Comparison of ENCODE assay signal across 8 mouse cellular contexts in the genomic region with DNA sequence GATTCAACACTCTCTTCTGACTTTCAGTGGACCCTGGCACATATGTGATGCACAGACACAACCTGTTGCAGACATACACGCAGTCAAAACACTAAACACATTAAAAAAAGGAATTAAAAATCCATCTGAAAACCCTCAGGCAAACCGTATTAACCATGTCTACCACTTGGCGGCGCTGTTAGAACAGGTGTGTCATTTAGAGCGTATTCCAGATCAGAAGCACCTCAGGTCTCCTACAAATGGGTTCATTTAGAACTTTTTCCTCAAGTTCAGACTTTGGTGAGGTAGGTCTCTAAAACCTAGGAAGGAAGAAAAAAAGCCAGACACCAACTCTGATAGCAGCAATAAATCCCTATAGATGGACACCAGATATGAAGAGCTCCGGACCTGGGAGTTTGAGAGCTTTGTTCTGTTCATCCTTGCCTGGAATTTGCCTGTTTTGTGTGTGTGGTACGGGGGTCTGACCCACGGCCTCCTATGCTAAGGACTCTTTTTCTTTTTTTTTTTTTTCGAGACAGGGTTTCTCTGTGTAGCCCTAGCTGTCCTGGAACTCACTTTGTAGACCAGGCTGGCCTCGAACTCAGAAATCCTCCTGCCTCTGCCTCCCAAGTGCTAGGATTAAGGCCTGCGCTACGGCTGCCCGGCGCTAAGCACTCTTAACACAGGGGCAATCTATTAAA. TPM values are rescaled to one million over a fixed set of nuclear protein-coding genes. Genes with fewer than 3 reads are reported as not detected.
DNase-seq lines count a peak whose midpoint lies in the region; ATAC-seq and TF ChIP-seq lines count a peak whose summit lies in the region.

No protein-coding gene starts in this region.

- H3K27me3 ChIP-seq in forebrain, embryonic 13.5 days: peaks cover 4% of the 10 kb centered on the region; the same call in 1 of the 2 replicates
- H3K27me3 ChIP-seq in hindbrain, embryonic 12.5 days: 0 out of 2 replicates have a peak, but pooled peaks cover 4% of the 10 kb centered on the region
- no peaks in the 10 kb centered on the region for H3K27me3 ChIP-seq in lung, postnatal 0 days (replicated peaks; ENCODE audit: insufficient read depth, low read length)

- peak overlapping the region; percentile 88 for H3K27ac ChIP-seq in forebrain, embryonic 13.5 days
- H3K27ac ChIP-seq in hindbrain, embryonic 12.5 days: peak overlapping the region; percentile 90
- H3K27ac ChIP-seq in lung, postnatal 0 days (ENCODE audit: low read length): peak overlapping the region; percentile 85

- H3K4me2 ChIP-seq in forebrain, embryonic 13.5 days: peak overlapping the region; percentile 61
- peak overlapping the region; percentile 56 for H3K4me2 ChIP-seq in hindbrain, embryonic 12.5 days (replicated peaks)
- peak overlapping the region; percentile 51 for H3K4me2 ChIP-seq in lung, postnatal 0 days (replicated peaks; ENCODE audit: low read depth, low read length)

- peaks cover 3% of the 10 kb centered on the region for H3K36me3 ChIP-seq in forebrain, embryonic 13.5 days (ENCODE audit: poor library complexity, severe bottlenecking)
- peaks cover 3% of the 10 kb centered on the region; the same call in 1 of the 2 replicates for H3K36me3 ChIP-seq in hindbrain, embryonic 12.5 days
- H3K36me3 ChIP-seq in lung, postnatal 0 days (ENCODE audit: insufficient read depth, low read length): no peaks in the 10 kb centered on the region

- H3K4me1 ChIP-seq in forebrain, embryonic 13.5 days: peaks cover 22% of the 10 kb centered on the region
- H3K4me1 ChIP-seq in hindbrain, embryonic 12.5 days: peaks cover 20% of the 10 kb centered on the region
- H3K4me1 ChIP-seq in lung, postnatal 0 days (ENCODE audit: insufficient read depth, low read depth, low read length): peaks cover 7% of the 10 kb centered on the region; the same call in 1 of the 2 replicates

- no peak for TF ChIP-seq EP300 in lung, postnatal 0 days (IDR thresholded peaks at IDR 0.05)

- ATAC-seq in forebrain, embryonic 13.5 days: peak; percentile 29
- ATAC-seq in hindbrain, embryonic 12.5 days (ENCODE audit: low FRiP score): peak; percentile 32
- no peak for ATAC-seq in lung, postnatal 0 days

- peak overlapping the region; percentile 28; the same call in 1 of the 2 replicates for H3K9ac ChIP-seq in forebrain, embryonic 13.5 days
- H3K9ac ChIP-seq in hindbrain, embryonic 12.5 days: peak overlapping the region; percentile 56
- no peak overlapping the region for H3K9ac ChIP-seq in lung, postnatal 0 days (replicated peaks; ENCODE audit: low read depth)

- peak; percentile 79 for DNase-seq in MEL-GATA-1-ER (ENCODE audit: extremely low read depth, low read depth)
- peak; percentile 70 for DNase-seq in c-Kit-positive CD71-negative TER-119-negative erythroid progenitor cells, embryonic 14.5 days (ENCODE audit: low read depth)
- DNase-seq in layer of hippocampus, postnatal 14 days (ENCODE audit: low spot score in 2 of 2): peak; percentile 52 to 72
- peak; percentile 80 for DNase-seq in lung, postnatal 0 days (ENCODE audit: low spot score)
- DNase-seq in retina, postnatal 7 days (ENCODE audit: low read depth, low spot score): peak; percentile 28
- peak; percentile 91 for DNase-seq in thymus, postnatal 4 days

- peak; percentile 87 for TF ChIP-seq CTCF in lung, postnatal 0 days (IDR thresholded peaks at IDR 0.05)

- H3K4me3 ChIP-seq in forebrain, embryonic 13.5 days: peak overlapping the region; percentile 93
- peak overlapping the region; percentile 28 for H3K4me3 ChIP-seq in hindbrain, embryonic 12.5 days
- H3K4me3 ChIP-seq in lung, postnatal 0 days (ENCODE audit: low read depth, low read length): peak overlapping the region; percentile 28; the same call in 1 of the 2 replicates

- WGBS in forebrain, embryonic 13.5 days: 37% methylated on average over 14 of the region's 14 CpGs
- 33% methylated on average over 14 of the region's 14 CpGs for WGBS in hindbrain, embryonic 12.5 days
- 31% methylated on average over 14 of the region's 14 CpGs for WGBS in lung, postnatal 0 days

- no peaks in the 10 kb centered on the region for H3K9me3 ChIP-seq in forebrain, embryonic 13.5 days (replicated peaks)
- no peaks in the 10 kb centered on the region for H3K9me3 ChIP-seq in hindbrain, embryonic 12.5 days (replicated peaks)
- no peaks in the 10 kb centered on the region for H3K9me3 ChIP-seq in lung, postnatal 0 days (ENCODE audit: low read length)

RNA-seq across cellular contexts. Expression of a gene that starts 1.0 kb away (rescaled TPM):
- polyA plus RNA-seq in forebrain, embryonic 13.5 days (2015; fragmentation: Nextera tagmentation; extraction: Ambion mirVana): 310 and 349 TPM in 2 replicates
- 283 and 294 TPM in 2 replicates for polyA plus RNA-seq in hindbrain, embryonic 12.5 days (2016; fragmentation: Nextera tagmentation; extraction: Ambion mirVana)
- 10 to 100 TPM; 78.1 to 91.5 TPM for total RNA-seq in layer of hippocampus, postnatal 14 days (2021)
- 53.4 and 58.5 TPM in 2 replicates for polyA plus RNA-seq in lung, postnatal 0 days (2015; fragmentation: Nextera tagmentation; extraction: Ambion mirVana)

RNA-seq across cellular contexts. Expression of a gene that starts 45.0 kb away (rescaled TPM):
- polyA plus RNA-seq in forebrain, embryonic 13.5 days (2015; fragmentation: Nextera tagmentation; extraction: Ambion mirVana): 46.9 and 55.9 TPM in 2 replicates
- 42.1 and 47.8 TPM in 2 replicates for polyA plus RNA-seq in hindbrain, embryonic 12.5 days (2016; fragmentation: Nextera tagmentation; extraction: Ambion mirVana)
- 10 to 100 TPM; 32.0 to 33.9 TPM for total RNA-seq in layer of hippocampus, postnatal 14 days (2021)
- polyA plus RNA-seq in lung, postnatal 0 days (2015; fragmentation: Nextera tagmentation; extraction: Ambion mirVana): 17.4 and 20.6 TPM in 2 replicates

RNA-seq across cellular contexts. Expression of a gene that starts 46.2 kb away (rescaled TPM):
- polyA plus RNA-seq in forebrain, embryonic 13.5 days (2015; fragmentation: Nextera tagmentation; extraction: Ambion mirVana): 63.6 and 68.3 TPM in 2 replicates
- polyA plus RNA-seq in hindbrain, embryonic 12.5 days (2016; fragmentation: Nextera tagmentation; extraction: Ambion mirVana): 86.8 and 93.2 TPM in 2 replicates
- 10 to 100 TPM; 53.4 to 61.0 TPM for total RNA-seq in layer of hippocampus, postnatal 14 days (2021)
- polyA plus RNA-seq in lung, postnatal 0 days (2015; fragmentation: Nextera tagmentation; extraction: Ambion mirVana): 155 and 165 TPM in 2 replicates

RNA-seq across cellular contexts. Expression of a gene that starts 54.5 kb away (rescaled TPM):
- polyA plus RNA-seq in forebrain, embryonic 13.5 days (2015; fragmentation: Nextera tagmentation; extraction: Ambion mirVana): 0.39 and 0.52 TPM in 2 replicates
- 3.2 and 7.6 TPM in 2 replicates for polyA plus RNA-seq in hindbrain, embryonic 12.5 days (2016; fragmentation: Nextera tagmentation; extraction: Ambion mirVana)
- total RNA-seq in layer of hippocampus, postnatal 14 days (2021): under 1 TPM in 1 of 2 experiments, not detected in 1; 0.50 TPM
- 35.9 and 36.4 TPM in 2 replicates for polyA plus RNA-seq in lung, postnatal 0 days (2015; fragmentation: Nextera tagmentation; extraction: Ambion mirVana)

RNA-seq across cellular contexts. Expression of a gene that starts 58.0 kb away (rescaled TPM):
- polyA plus RNA-seq in forebrain, embryonic 13.5 days (2015; fragmentation: Nextera tagmentation; extraction: Ambion mirVana): 71.8 and 72.4 TPM in 2 replicates
- 81.0 and 83.9 TPM in 2 replicates for polyA plus RNA-seq in hindbrain, embryonic 12.5 days (2016; fragmentation: Nextera tagmentation; extraction: Ambion mirVana)
- 10 to 100 TPM; 70.0 to 77.2 TPM for total RNA-seq in layer of hippocampus, postnatal 14 days (2021)
- 79.8 and 81.1 TPM in 2 replicates for polyA plus RNA-seq in lung, postnatal 0 days (2015; fragmentation: Nextera tagmentation; extraction: Ambion mirVana)

Comparison
In these comparisons a context has a peak if more than half of its experiments do, and no peak if none do; other contexts are left out.
1. DNase-seq: peak in every context shown above with its lines; median percentile 91 in thymus, postnatal 4 days; 80 in lung, postnatal 0 days; 79 in MEL-GATA-1-ER; 70 in c-Kit-positive CD71-negative TER-119-negative erythroid progenitor cells, embryonic 14.5 days; 62 in layer of hippocampus, postnatal 14 days; 28 in retina, postnatal 7 days.
2. H3K4me3 ChIP-seq: peak in every context shown above with its lines; median percentile 93 in forebrain, embryonic 13.5 days; 28 in hindbrain, embryonic 12.5 days; 28 in lung, postnatal 0 days.